Mouse (Mus musculus): ENCODE data around the gene Pkp1.
A peak's percentile ranks its signal among the peaks of the same experiment; 100 is the strongest.

The Pkp1 gene

GRCm38 (mm10) chr1:135918644-135919407, at the start of gene Pkp1:
Gene Pkp1, minus strand, starts transcription at chr1:135919207.
- no peak for DNase-seq (ENCODE audit: low spot score in 2 of 2)

- DNase-seq (ENCODE audit: low spot score in 2 of 2) = no peak
Measured at GRCm38 (mm10) chr1:135967739-135968138, 48.7 kb upstream of the Pkp1 start.

DNA sequence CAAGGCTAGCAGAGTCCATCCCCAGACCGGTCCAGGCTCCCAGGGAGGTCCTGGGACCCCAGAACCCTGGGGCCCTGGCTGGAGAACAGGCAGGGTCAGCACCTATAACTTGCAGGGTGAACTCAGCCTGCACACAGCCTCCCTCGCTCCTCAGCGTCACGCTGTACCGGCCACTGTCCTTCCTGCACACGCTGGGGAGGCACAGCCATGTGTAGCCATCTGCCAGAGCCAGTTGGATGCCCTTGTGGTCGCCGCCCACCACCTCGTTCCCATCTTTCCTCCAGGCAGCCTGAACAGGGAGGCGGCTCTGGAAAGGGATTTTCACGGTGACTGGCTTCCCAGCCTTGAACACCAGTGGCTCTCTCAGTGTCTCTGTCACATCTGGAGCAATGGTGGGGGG, 45.6 kb upstream of the Pkp1 start:
- DNase-seq (ENCODE audit: low spot score in 2 of 2) = no peak

DNA sequence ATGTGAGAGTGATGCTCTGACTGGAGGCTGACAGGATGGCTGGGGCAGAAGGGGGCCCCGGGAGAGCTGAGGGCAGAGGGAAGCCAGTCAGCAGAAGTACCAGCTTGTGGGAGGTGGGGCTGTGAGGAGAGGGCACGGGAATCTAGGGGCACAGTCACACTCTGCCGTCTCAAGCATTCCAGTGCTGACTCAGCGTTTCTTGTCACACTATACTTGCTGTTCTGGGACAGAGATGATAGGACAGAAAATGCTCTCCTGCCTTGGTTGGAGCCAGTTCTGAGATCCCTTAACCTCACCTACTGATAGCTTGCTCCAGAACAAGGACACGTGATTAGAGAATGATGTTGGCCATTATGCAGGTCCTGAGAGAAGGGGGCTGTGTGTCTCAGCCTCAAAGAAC, 44.2 kb upstream of the Pkp1 start:
- no peak for DNase-seq (ENCODE audit: low spot score in 2 of 2)

DNA sequence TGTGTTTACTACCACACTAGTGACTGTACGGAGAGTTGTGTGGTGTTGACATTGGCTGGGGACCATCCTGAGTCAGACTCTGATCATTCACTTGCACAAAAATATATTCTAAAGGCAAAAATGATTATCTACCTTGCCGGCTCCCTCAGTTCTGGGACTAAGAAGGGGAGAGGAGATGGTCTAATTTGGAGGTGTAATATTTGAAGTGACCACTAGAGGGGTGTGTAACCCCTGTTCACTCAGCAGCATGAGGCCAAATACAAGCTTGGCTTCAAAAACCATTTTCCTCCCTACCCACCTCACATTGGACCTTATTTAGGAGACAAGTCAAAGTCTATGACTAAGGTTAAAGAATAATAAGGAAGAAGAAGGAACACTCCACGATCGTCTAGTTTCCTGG, 39.5 kb upstream of the Pkp1 start:
- no peak for DNase-seq (ENCODE audit: low spot score in 2 of 2)

- DNase-seq (ENCODE audit: low spot score in 2 of 2) = no peak
Measured at GRCm38 (mm10) chr1:135948871-135949270, 29.9 kb upstream of the Pkp1 start.

GRCm38 (mm10) chr1:135946247-135946646, 27.2 kb upstream of the Pkp1 start:
- no peak for DNase-seq (ENCODE audit: low spot score in 2 of 2)

DNA sequence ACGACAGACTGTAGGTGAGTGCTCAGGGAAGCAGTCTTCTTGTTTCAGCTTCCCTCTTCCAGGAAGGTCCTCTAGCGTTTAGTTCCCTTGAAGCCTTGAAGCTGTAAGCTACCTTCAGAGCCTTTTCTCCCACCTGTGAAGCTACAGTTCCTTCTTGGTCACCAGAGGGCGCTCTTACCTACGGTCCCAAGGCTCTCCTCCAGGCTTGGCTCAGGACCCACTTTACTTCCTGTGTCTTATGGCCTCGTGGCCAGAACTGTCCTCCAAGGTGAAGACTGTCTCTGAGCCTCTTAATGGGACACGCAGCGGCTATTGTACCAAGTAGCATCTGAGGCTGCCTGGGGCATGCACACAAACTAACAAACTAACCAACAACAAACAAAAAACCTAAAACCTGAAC, 26.7 kb upstream of the Pkp1 start:
- no peak for DNase-seq (ENCODE audit: low spot score in 2 of 2)

- DNase-seq (ENCODE audit: low spot score in 2 of 2) = peak; percentile 76 to 81
Measured at GRCm38 (mm10) chr1:135944526-135945259, 25.7 kb upstream of the Pkp1 start.

- DNase-seq (ENCODE audit: low spot score in 2 of 2) = no peak
Measured at GRCm38 (mm10) chr1:135943713-135944112, 24.7 kb upstream of the Pkp1 start.

- no peak for DNase-seq (ENCODE audit: low spot score in 2 of 2)
Measured at GRCm38 (mm10) chr1:135942116-135942515, 23.1 kb upstream of the Pkp1 start.

- no peak for DNase-seq (ENCODE audit: low spot score in 2 of 2)
Measured at GRCm38 (mm10) chr1:135941259-135942006, 22.4 kb upstream of the Pkp1 start.

DNA sequence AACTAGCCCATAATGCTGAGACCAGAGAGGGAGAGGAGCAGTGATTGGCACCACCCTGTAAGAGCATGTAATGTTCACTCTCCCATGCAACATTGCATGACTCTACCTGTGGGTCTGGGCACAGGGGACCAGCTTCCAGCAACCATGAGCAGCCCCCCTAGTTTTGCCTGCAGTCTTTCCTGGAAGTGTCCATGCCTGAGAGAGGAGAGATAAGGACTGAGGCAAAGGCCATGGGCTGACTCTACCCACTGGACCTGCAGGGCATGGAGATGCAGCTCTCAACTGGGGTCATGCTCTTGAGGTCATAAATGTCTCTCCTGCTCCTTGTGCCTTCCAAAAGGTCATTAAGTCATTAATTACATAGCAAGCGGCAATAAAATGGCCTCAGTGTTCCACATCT, 17.1 kb upstream of the Pkp1 start:
- no peak for DNase-seq (ENCODE audit: low spot score in 2 of 2)

DNA sequence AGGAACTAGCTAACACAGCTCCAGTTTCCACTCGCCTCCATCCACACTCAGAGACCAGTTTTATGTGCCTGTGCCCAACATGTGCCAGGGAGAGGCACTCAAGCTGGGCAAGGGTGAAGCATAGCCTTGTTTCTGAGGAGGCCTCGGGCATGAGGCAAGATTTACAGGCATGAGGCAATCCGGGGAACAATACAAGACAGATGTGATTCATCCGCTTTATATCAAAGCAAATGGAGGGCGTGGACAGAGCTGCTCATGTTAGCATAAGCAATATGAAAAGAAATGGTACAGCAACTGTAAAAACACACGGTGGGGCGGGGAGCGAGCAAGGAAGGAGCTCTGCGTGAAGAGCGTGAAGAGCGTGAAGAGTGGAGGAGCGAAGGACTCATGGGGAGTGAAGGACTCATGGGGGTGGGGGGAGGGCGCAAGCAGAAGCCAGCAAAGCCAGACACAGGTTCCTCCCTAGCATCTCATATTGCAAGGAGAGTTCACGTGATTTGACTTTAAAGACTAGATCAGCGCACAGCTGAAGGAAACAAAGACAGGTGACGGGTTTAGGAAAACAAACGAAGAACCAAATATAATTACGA, 14.8 kb upstream of the Pkp1 start:
- no peak for DNase-seq (ENCODE audit: low spot score in 2 of 2)

DNA sequence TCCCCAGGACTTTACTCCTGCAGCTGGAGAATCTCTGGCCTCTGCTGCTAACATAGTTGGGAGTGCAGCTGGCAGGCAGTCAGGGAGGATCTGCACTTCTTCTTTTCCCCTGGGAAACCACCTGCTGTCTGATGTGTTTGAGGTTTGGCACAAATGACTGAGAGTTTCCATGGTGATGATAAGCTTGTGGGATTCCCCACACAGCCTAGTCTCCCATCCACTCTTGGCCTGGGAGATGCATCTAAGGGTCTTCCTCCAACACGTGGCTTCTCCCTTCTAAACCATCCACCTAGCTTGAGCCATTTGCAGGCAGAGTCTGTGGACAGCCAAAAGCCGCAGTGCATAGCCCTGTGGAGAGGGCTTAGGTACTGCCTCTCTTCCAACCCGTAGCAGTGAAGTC, 10.9 kb upstream of the Pkp1 start:
- no peak for DNase-seq (ENCODE audit: low spot score in 2 of 2)

- DNase-seq (ENCODE audit: low spot score in 2 of 2) = no peak
Measured at GRCm38 (mm10) chr1:135925848-135926247, 6.8 kb upstream of the Pkp1 start.

DNA sequence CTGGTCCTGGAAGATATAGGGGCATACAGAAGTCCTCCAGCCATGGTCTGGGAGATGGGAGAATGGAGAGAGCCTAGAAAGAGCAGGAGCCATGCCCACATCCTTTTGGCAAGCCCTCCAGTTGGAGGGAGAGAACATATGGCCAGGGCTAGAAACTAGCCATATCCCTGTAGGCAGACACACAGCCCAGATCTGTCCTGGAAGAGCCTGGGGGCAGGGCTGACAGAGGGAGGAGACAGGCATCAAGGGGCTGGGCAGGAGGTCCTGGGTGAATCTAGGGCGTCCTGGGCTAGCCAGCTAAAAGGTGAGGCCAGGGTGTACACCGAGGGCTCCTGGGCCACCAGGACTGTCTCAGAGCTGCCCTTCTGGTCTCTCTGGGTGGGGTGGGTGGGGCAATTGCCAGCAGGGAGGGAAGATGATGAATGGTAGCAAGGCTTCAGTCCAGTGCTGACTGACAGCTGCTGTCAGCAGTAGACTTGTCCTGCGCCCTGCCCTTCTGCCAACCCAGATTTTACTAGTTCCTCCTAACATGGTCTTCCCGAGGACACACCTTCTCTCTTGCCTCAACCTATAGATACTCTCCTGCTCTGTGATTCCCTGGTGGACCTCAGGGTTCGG, 5.5 kb upstream of the Pkp1 start:
- DNase-seq (ENCODE audit: low spot score in 2 of 2) = no peak

- DNase-seq (ENCODE audit: low spot score in 2 of 2) = no peak
Measured at GRCm38 (mm10) chr1:135923229-135923628, 4.2 kb upstream of the Pkp1 start.

DNA sequence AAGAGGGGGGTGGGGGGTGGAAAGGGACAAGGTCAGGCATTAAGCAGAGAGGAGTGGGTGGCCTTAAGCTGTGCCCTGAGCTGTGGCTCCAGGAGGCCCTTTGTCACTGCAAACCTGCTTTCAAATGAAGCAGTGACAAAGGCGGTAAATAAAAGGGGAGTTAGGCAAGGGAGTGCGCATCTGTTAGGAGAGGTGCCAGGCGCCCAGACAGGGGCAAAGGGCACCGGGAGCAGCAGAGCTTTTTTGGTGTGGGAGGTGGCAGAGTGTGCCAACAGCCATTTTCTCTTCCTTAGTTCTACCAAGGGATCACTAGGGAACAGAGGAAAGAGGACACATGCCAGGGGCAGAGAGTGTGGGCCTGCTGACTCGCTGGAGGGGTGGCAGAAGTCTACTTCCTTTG, 1.8 kb downstream of the Pkp1 start:
- no peak for DNase-seq (ENCODE audit: low spot score in 2 of 2)

DNA sequence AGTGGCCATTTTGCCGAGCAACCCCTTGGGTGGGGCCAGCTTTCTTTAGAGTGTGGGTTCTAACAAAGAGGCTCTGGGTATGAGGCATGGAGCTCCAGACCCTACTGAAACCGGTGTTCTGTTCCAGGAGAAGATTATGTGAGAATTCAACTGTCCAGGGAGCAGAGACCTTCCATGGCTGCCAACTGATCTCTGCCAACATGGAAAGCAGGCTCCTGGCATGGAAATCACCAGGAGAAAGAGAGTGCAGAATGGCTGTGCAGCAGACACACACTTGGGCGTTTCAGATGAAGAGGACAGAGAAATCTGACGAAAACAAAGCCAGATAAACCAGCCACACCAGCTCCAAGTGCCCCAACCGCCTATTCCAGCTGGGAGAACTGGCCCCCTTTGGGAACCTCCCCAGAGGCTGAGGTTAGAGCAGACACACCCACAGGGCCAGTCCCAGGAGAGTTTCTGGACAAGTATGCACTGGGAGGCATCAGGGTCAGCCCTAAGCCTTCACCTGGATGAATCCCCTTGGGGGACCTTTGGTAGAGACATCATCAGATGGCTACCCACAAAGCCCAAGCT, 2.4 kb downstream of the Pkp1 start:
- no peak for DNase-seq (ENCODE audit: low spot score in 2 of 2)

DNA sequence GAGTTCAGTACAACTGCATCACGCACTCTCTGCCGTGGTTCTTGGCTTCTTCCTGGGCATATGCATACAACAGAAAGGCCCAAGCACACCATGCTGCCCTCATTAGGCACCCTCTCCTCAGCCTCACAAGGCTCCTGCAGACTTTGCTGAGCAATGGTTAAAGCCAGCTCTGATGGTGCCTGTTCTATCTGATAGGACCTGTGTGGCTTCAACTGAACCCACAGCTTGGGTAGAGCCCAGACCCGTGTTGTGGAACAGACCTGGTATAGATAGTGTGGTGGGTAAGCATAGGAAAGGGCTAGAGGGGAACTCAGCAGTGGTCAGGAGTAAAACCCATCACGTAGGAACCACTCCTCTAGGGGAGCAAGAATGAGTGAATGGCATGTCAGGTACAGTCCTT, 5.3 kb downstream of the Pkp1 start:
- no peak for DNase-seq (ENCODE audit: low spot score in 2 of 2)
